ENCODE assay signal across 30 mouse cellular contexts in the genomic region with DNA sequence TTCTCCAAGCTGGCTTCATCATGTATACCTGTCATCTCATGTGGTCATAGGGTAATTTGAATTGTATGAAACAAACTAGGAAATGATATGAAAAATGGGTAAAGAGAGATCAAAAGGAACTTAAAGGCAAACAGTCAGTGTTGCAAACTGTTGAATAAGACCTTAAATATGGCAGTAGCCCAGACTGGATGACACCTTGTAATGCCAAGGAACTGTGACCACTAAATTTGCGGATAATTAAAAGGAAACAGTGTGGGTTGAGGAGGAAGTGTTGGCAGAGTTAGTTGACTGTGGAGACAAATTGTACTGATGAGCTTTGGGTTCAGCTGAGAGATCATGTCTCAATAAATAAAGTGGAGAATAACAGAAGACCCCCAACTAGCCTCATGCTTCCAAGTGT.
"Had no signal": no experiment of that assay in that cellular context is flagged by ENCODE, and none has a peak within 500 bp of the region (broad histone marks: within the 10 kb centered on the region; RNA-seq: fewer than 3 reads in every experiment).

No protein-coding gene starts in this region.

- DNase-seq: left cerebral cortex, postnatal 4 days; liver; liver, embryonic 13.5 days; liver, postnatal 0 days; lung, adult 18-20 months; lung, adult 2 months; lung, embryonic 14.5 days; lung, postnatal 10 days; lung, postnatal 14 days; lung, postnatal 36 days; lung, postnatal 4 days; midbrain, embryonic 14.5 days had no signal

- ATAC-seq: liver, embryonic 12.5 days; liver, postnatal 0 days; lung, postnatal 0 days; midbrain, embryonic 13.5 days; midbrain, embryonic 15.5 days; midbrain, embryonic 16.5 days had no signal

- H3K4me3 ChIP-seq: limb, embryonic 10.5 days; limb, embryonic 12.5 days; limb, embryonic 13.5 days; limb, embryonic 15.5 days; liver, embryonic 12.5 days; liver, embryonic 13.5 days; liver, embryonic 15.5 days; lung, embryonic 15.5 days; megakaryocyte, embryonic 14.5 days; midbrain, embryonic 10.5 days; midbrain, embryonic 12.5 days; midbrain, embryonic 13.5 days; midbrain, embryonic 15.5 days; myocyte; neural tube, embryonic 12.5 days had no signal

- H3K27ac ChIP-seq: limb, embryonic 10.5 days; limb, embryonic 12.5 days; limb, embryonic 13.5 days; limb, embryonic 15.5 days; liver, embryonic 12.5 days; liver, embryonic 13.5 days; liver, embryonic 14.5 days; liver, embryonic 15.5 days; lung, embryonic 15.5 days; macrophage; midbrain, embryonic 10.5 days; midbrain, embryonic 12.5 days; midbrain, embryonic 13.5 days; midbrain, embryonic 15.5 days; neural tube, embryonic 12.5 days had no signal
